14 mouse cellular contexts compared by ENCODE assay signal in the genomic region with DNA sequence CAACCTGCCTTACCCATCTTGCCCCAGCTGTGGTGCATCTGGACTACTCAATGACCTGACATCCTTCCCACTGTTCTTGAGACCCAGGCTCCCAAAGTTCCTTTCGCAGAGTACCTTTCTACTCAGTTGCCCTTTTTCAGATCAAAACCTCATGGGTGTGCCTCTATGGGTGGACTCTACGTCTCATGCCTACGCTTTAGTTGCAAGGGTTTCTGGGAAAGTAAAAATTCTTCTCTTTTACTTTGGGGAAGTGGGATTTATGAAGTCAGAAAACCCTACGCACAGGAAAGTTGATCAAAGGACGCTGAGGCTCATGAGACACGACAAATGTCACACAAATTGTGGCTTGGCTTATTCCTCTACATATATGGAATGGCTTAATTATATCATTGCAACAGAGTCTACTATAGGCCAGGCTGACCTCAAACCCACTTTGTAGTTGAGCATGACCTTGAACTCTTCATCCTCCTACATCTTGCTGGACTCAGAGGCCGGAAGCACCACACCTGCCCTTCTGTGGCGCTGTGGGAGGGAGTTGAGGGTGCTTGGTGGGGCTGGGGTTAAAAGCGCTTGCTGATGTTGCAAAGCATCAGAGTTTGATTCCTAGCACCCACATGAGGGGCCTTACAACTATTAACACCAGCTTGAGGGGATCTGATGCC. TPM values are rescaled to one million over a fixed set of nuclear protein-coding genes. Genes with fewer than 3 reads are reported as not detected.
A peak's percentile ranks its signal among the peaks of the same experiment; 100 is the strongest.
DNase-seq lines count a peak whose midpoint lies in the region; ATAC-seq lines count a peak whose summit lies in the region.
"Had no signal": no experiment of that assay in that cellular context is flagged by ENCODE, and none has a peak within 500 bp of the region (broad histone marks: within the 10 kb centered on the region; RNA-seq: fewer than 3 reads in every experiment).

No protein-coding gene starts in this region.

- H3K27ac ChIP-seq in forebrain, embryonic 10.5 days, result 0 out of 2 replicates have a peak overlapping the region, but pooled peaks have one; percentile 35
- H3K27ac ChIP-seq in forebrain, embryonic 15.5 days (replicated peaks), result no peak overlapping the region
- peak overlapping the region; percentile 99 for H3K27ac ChIP-seq in liver, embryonic 13.5 days
- no peak overlapping the region for H3K27ac ChIP-seq in liver, embryonic 11.5 days (ENCODE audit: low read depth, low read length)
- H3K27ac ChIP-seq: forebrain, embryonic 13.5 days had no signal

- no peak overlapping the region for H3K4me3 ChIP-seq in forebrain, embryonic 10.5 days
- H3K4me3 ChIP-seq in forebrain, embryonic 15.5 days, result no peak overlapping the region
- H3K4me3 ChIP-seq in liver, embryonic 13.5 days (replicated peaks), result 0 out of 2 replicates have a peak overlapping the region, but pooled peaks have one; percentile 66
- H3K4me3 ChIP-seq in liver, embryonic 11.5 days (ENCODE audit: low read depth, low read length), result no peak overlapping the region
- H3K4me3 ChIP-seq: embryonic facial prominence, embryonic 10.5 days; forebrain, embryonic 13.5 days had no signal

- no peak for DNase-seq in forebrain, embryonic 10.5 days (ENCODE audit: extremely low spot score, low spot score)
- DNase-seq in liver, embryonic 13.5 days, result no peak
- DNase-seq in liver, embryonic 11.5 days (ENCODE audit: low spot score), result no peak
- peak; percentile 70 for DNase-seq in naive thymus-derived CD4-positive, alpha-beta T cell, adult 2 months (ENCODE audit: low read depth)
- no peak for DNase-seq in layer of hippocampus, adult 9-11 months
- no peak for DNase-seq in thymus, postnatal 4 days
- DNase-seq: cerebellum, adult 8-10 months; gastrocnemius, postnatal 10 days; kidney, postnatal 14 days had no signal

- no peak overlapping the region for H3K9ac ChIP-seq in forebrain, embryonic 15.5 days (replicated peaks)
- H3K9ac ChIP-seq in liver, embryonic 13.5 days, result peak overlapping the region; percentile 89
- no peak overlapping the region for H3K9ac ChIP-seq in liver, embryonic 11.5 days (ENCODE audit: low read depth, low read length)
- H3K9ac ChIP-seq: forebrain, embryonic 13.5 days had no signal

- no peak for ATAC-seq in forebrain, embryonic 15.5 days (replicated peaks)
- no peak for ATAC-seq in liver, embryonic 13.5 days (ENCODE audit: low read depth)
- no peak for ATAC-seq in liver, embryonic 11.5 days (replicated peaks; ENCODE audit: low FRiP score)
- ATAC-seq in granulocyte monocyte progenitor cell, adult 5-6 weeks (replicated peaks; ENCODE audit: poor library complexity, severe bottlenecking), result 0 out of 2 replicates have a peak, but pooled peaks have one; percentile 10
- ATAC-seq: forebrain, embryonic 13.5 days; inflammation-experienced regulatory T-cells, adult 6 months had no signal

- H3K27me3 ChIP-seq in forebrain, embryonic 10.5 days (ENCODE audit: poor library complexity, severe bottlenecking), result peaks cover 6% of the 10 kb centered on the region; the same call in 1 of the 2 replicates
- no peaks in the 10 kb centered on the region for H3K27me3 ChIP-seq in forebrain, embryonic 15.5 days
- H3K27me3 ChIP-seq in liver, embryonic 13.5 days, result 0 out of 2 replicates have a peak, but pooled peaks cover 10% of the 10 kb centered on the region
- no peaks in the 10 kb centered on the region for H3K27me3 ChIP-seq in liver, embryonic 11.5 days (replicated peaks; ENCODE audit: control insufficient read depth, insufficient read depth, low read length)
- H3K27me3 ChIP-seq: forebrain, embryonic 13.5 days had no signal

- H3K4me1 ChIP-seq in forebrain, embryonic 10.5 days, result peaks cover 75% of the 10 kb centered on the region
- H3K4me1 ChIP-seq in forebrain, embryonic 15.5 days, result peaks cover 22% of the 10 kb centered on the region
- H3K4me1 ChIP-seq in liver, embryonic 13.5 days (replicated peaks), result peaks cover 99% of the 10 kb centered on the region
- peaks cover 66% of the 10 kb centered on the region for H3K4me1 ChIP-seq in liver, embryonic 11.5 days (replicated peaks; ENCODE audit: control insufficient read depth, insufficient read depth, low read length)

- no peaks in the 10 kb centered on the region for H3K36me3 ChIP-seq in forebrain, embryonic 10.5 days (replicated peaks)
- no peaks in the 10 kb centered on the region for H3K36me3 ChIP-seq in forebrain, embryonic 15.5 days
- H3K36me3 ChIP-seq in liver, embryonic 13.5 days, result peaks cover 2% of the 10 kb centered on the region; the same call in 1 of the 2 replicates
- no peaks in the 10 kb centered on the region for H3K36me3 ChIP-seq in liver, embryonic 11.5 days (ENCODE audit: control insufficient read depth, insufficient read depth, low read length)
- H3K36me3 ChIP-seq: embryonic facial prominence, embryonic 10.5 days had no signal

- H3K4me2 ChIP-seq in forebrain, embryonic 15.5 days (replicated peaks), result no peak overlapping the region
- peak overlapping the region; percentile 79 for H3K4me2 ChIP-seq in liver, embryonic 13.5 days
- no peak overlapping the region for H3K4me2 ChIP-seq in liver, embryonic 11.5 days
- H3K4me2 ChIP-seq: forebrain, embryonic 13.5 days had no signal

- H3K9me3 ChIP-seq in forebrain, embryonic 10.5 days, result no peaks in the 10 kb centered on the region; the same call in 1 of the 2 replicates
- H3K9me3 ChIP-seq in forebrain, embryonic 15.5 days, result no peaks in the 10 kb centered on the region
- peaks cover 5% of the 10 kb centered on the region; the same call in 1 of the 2 replicates for H3K9me3 ChIP-seq in liver, embryonic 13.5 days (replicated peaks)
- H3K9me3 ChIP-seq in liver, embryonic 11.5 days (ENCODE audit: control insufficient read depth, low read length), result no peaks in the 10 kb centered on the region
- H3K9me3 ChIP-seq: embryonic facial prominence, embryonic 10.5 days; forebrain, embryonic 13.5 days had no signal

- WGBS in forebrain, embryonic 10.5 days, result 97% methylated on average over 9 of the region's 9 CpGs
- 97% methylated on average over 9 of the region's 9 CpGs for WGBS in forebrain, embryonic 15.5 days
- 89% methylated on average over 9 of the region's 9 CpGs for WGBS in liver, embryonic 13.5 days (ENCODE audit: insufficient replicate concordance)
- 91% methylated on average over 9 of the region's 9 CpGs for WGBS in liver, embryonic 11.5 days

RNA-seq across cellular contexts. Expression of a gene that starts 55.1 kb away (rescaled TPM):
- polyA plus RNA-seq in forebrain, embryonic 10.5 days (2016; fragmentation: Nextera tagmentation; extraction: Ambion mirVana), result 32.2 and 33.1 TPM in 2 replicates
- polyA plus RNA-seq in forebrain, embryonic 15.5 days (2015; fragmentation: Nextera tagmentation; extraction: Ambion mirVana), result 15.6 and 17.7 TPM in 2 replicates
- 105 and 110 TPM in 2 replicates for polyA plus RNA-seq in liver, embryonic 13.5 days (2015; fragmentation: Nextera tagmentation; extraction: Ambion mirVana)
- polyA plus RNA-seq in liver, embryonic 11.5 days (2014; fragmentation: Nextera tagmentation; extraction: Ambion mirVana), result 41.6 and 47.0 TPM in 2 replicates
- total RNA-seq in granulocyte monocyte progenitor cell, adult 5-6 weeks (2014; fragmentation: Nextera tagmentation), result 33.0 and 59.6 TPM in 2 replicates
- 89.9 and 94.0 TPM in 2 replicates for total RNA-seq in granulocyte monocyte progenitor cell, adult 5-6 weeks (2017)

Comparison
In these comparisons a context has a peak if more than half of its experiments do, and no peak if none do; other contexts are left out.
1. H3K27ac ChIP-seq: peak in forebrain, embryonic 10.5 days (single experiment) and liver, embryonic 13.5 days (single experiment); none in forebrain, embryonic 15.5 days (single experiment) and liver, embryonic 11.5 days (single experiment).